Mouse (Mus musculus) lung, postnatal 36 days (tissue): Measurements from ENCODE around the gene Kcnt2.
A peak's percentile ranks its signal among the peaks of the same experiment; 100 is the strongest.

Experiments
- DNase-seq: peaks from one replicate; pipeline ENCODE4 v3.0.0; 2022; ENCODE audit warnings: mixed read lengths

The Kcnt2 gene

DNA sequence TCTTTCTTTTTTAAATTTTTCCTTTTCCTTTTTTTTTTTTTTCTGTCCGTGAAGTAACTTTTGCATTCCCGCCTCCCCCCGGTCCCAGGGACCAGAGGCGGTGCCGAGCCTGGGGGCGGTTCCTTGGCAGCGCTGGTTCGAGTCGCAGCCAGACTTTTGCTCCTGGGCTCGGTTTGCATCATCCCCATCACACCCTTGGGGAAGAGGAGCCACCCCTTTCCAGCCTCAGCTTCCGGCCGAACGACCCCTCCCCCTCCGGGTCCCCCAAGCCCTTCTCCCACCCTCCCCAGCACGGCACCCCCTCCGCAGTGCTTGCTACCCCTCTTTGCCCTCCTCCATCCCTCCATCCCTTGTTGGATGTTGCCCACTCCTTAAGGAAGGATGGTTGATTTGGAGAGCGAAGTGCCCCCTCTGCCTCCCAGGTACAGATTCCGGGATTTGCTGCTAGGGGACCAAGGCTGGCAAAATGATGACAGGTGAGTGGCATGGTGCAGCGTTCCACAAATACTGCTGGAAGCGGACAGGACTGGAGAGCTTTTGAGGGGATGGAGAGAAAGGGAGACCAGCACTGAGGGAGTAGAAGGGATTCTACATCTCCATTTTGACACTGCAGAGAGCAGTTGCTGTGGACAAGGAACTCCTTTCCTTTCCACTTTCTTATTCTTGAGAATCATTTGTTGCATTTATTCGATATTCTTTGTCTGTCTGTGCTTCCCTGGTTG is at the start of gene Kcnt2:
Gene Kcnt2, plus strand, starts transcription at position 283 of the 722 bp plus-strand sequence.
- DNase-seq = no peak

GRCm38 (mm10) chr1:140205329-140205728 is 40.6 kb upstream of the Kcnt2 start:
- DNase-seq = no peak

GRCm38 (mm10) chr1:140225221-140225620 is 20.7 kb upstream of the Kcnt2 start:
- DNase-seq = no peak

DNA sequence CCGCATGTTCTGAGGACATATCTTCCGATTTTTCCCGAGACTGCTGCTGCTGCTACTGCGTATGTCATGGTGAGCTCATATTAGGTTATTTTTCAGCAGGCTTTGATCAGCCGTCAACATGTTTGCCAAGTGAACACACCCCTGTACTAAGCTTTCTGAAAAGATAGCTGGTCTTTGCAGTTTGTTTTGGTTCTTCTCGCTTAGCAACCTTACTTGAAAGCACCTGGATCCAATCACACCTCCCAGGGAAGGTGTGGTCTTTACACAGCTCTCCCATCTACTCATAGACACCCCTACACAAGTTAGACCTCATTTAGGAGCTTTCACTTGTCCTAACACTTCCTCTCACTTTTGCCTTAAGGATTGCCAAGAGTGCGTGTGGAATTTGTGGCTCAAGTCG is 19.3 kb upstream of the Kcnt2 start:
- no peak for DNase-seq

- DNase-seq = no peak
Measured at GRCm38 (mm10) chr1:140245465-140245864, 493 bp upstream of the Kcnt2 start.

DNA sequence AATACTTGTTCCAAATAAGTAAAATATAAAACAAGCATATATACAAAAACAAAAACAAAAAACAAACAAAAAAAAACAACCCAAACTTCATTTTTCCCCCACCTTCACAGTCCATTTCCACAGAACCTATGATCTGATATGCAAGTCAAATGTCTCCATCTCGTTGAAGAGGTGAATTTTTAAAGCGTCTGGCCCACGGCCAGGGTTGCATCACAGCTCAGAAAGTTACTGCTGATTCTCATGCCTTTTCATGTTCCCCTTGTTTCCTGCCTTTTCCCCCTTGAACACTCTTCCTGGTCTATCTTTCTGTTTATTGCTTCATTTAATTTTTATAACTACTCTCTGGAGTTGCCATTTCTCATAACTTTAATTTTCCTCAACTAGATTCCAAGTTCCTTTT is 18.7 kb downstream of the Kcnt2 start:
- DNase-seq = peak; percentile 24

DNA sequence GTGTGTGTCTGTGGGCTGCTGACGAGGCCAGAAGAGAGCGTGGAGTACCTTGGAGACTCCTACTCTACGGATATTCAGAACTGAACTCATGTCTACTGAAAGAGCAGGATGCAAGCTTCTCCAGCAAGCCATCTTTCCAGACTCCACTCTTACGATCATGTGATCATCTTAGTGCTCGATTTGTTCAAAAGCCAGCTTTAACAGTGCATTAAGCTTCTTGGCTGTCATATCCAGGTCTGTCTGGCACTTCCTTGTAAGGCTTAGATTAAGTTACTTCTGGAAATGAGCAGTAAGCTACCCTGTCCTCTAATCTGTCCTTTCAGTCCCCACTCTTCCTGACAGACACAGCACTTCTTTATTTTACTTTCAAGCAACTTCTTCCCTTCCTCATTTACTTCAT is 20.1 kb downstream of the Kcnt2 start:
- DNase-seq = no peak

DNA sequence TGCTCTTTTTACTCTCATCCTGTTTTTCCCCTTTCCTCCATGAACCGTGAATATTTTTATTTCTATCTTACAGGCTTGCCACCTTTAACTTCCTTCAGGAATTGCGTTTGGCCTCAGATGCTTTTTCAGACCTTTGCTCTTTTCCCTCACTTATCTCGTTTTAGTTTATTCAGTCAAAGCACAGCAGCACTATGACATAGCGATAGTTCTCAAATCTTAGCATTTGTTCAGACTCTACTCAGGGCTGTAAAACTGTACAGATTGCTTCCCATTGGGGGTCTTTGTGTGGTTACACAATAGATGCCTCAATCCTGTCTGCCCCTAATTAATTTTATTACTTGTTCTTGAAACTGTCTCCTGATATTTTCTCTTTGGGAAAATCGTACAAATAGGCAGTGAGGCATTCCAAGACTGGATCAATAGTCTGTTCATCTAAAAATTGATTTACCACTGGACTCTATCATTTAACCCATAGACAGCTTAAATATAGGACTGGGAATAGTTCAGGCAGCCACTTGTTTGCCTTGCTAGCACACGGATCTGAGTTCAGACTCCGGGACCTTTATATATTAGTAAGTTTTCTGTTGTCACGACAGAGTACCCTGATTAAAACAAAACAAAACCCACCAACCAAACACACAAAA is 20.8 kb downstream of the Kcnt2 start:
- no peak for DNase-seq

- DNase-seq = no peak
Measured at GRCm38 (mm10) chr1:140267288-140267687, 21.3 kb downstream of the Kcnt2 start.

DNA sequence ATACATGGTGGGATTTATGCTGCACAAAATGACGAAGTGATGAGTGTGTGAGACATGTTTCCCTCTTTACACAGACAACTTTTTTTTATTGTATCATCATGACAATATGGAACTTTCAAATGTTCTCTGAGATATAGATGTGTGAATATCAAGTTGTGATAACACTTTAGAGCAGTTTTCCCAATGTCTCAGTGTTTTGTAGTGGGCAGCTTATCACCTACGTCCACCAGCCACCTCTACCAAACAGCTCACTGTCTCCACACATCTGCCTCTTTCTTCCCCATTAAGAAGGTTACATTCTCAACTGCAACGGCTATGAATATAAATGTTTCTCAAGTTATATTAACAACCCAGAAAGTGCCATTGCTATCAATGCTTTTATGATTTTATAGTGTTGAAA is 27.7 kb downstream of the Kcnt2 start:
- DNase-seq = no peak

DNA sequence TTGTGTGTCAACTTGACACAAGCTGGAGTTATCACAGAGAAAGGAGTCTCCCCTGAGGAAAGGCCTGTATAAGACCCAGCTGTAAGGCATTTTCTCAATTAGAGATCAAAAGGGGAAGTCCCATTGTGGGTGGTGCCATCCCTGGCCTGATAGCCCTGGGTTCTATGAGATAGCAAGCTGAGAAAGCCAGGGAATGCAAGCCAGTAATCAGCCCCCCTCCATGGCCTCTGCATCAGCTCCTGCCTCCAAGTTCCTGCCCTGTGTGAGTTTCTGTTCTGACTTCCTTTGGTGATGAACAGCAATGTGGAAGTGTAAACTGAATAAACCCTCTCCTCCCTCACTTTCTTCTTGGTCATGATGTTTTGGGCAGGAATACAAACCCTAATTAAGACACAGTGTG is 29.9 kb downstream of the Kcnt2 start:
- no peak for DNase-seq

DNA sequence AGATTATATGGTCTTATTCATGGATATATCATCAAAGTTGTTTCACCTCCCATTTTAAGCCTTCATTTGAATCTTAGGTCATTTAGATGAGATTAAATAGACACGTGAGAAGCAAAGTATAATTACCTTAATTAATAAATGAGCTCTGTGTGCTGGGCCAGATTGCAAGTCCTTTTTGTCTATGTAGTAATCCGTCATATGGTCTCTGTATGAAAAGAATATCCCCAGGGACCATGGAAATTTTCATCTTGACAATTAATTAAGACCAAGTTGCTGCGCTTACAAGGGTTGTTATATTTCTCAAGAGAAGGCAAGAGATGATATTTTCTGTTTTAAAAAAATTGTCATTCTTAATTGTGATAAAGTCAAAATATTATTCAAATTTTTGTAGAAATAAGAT is 47.2 kb downstream of the Kcnt2 start:
- no peak for DNase-seq

- no peak for DNase-seq
Measured at GRCm38 (mm10) chr1:140295482-140295881, 49.5 kb downstream of the Kcnt2 start.

GRCm38 (mm10) chr1:140304244-140304643 is 58.3 kb downstream of the Kcnt2 start:
- DNase-seq = no peak

DNA sequence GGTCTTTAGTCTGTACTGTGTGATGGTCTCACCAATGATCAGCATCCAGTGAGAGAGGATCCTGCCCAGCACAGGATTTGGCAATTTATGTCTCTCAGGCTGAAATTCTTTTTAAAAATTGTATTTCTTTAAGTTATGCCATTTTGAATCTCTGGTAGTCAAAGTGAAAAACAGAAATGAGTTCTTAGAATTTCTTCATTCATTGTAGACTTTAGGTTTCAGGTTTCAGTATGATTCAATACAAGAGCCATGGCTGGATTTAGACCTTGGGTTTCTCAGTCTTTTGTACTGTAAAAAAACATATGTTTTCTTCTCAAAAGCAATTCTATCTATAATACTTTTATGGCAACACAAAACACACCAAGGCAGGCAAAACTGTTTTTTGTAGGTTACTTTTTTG is 59.4 kb downstream of the Kcnt2 start:
- no peak for DNase-seq

- peak; percentile 2 for DNase-seq
Measured at GRCm38 (mm10) chr1:140306339-140306738, 60.4 kb downstream of the Kcnt2 start.

DNA sequence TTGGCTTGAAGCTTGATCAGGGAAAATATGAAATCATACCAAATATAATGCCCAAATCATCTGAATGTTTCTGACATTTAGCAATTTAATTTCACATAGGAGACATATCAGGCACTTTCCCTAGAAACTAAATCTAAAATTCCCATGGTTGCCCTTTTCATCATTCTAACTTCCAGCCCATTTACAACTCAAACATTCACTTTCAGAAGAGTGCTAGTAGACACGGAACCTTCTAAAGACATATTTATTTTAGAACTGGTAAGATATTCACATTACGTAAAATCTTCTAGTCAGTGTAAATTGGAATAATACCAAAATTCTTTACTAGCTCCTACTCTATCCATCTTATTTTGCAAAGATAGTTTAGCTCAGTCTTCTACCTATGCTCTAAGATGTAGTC is 64.8 kb downstream of the Kcnt2 start:
- no peak for DNase-seq

- no peak for DNase-seq
Measured at GRCm38 (mm10) chr1:140325088-140325487, 79.1 kb downstream of the Kcnt2 start.

GRCm38 (mm10) chr1:140326709-140327108 is 80.8 kb downstream of the Kcnt2 start:
- no peak for DNase-seq

DNA sequence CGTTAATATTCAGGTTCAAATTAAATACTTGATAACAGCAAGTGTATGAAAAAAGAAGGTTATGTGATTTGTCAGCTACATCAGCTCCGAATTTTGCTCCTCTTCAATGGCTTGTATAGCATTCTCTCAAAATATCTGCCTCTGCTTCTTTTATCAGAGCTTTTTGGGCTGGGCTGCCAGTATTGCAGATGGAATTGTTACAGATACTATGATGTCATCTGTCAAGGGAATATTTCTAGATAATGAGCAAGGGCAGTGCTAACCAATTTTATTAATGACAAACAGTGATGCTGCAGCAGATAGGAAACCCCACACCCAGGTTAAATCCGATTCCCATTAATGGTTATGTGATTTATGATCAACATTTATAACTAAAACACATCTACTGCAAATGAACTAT is 87.7 kb downstream of the Kcnt2 start:
- no peak for DNase-seq

- no peak for DNase-seq
Measured at GRCm38 (mm10) chr1:140338417-140338816, 92.5 kb downstream of the Kcnt2 start.

DNA sequence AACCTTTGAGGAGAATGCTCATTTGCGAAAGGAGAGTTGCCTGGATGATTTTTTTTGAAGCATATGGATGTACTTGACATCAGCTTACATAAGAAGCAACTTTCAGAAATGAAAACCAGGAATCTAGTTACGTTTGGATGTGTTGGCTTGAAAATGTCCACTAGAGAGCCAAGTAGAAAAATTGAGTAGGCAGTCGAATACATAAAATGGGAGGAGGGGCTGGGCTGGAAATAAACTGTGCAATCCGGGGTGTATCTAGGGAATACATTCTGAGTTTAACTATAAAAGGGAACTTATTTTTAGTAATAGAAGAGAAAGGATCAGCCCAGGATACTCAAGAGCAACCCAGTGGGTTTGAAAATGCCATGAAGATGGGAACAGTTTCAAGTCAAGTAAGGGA is 93.4 kb downstream of the Kcnt2 start:
- DNase-seq = no peak

GRCm38 (mm10) chr1:140364787-140365186 is 118.8 kb downstream of the Kcnt2 start:
- DNase-seq = no peak

DNA sequence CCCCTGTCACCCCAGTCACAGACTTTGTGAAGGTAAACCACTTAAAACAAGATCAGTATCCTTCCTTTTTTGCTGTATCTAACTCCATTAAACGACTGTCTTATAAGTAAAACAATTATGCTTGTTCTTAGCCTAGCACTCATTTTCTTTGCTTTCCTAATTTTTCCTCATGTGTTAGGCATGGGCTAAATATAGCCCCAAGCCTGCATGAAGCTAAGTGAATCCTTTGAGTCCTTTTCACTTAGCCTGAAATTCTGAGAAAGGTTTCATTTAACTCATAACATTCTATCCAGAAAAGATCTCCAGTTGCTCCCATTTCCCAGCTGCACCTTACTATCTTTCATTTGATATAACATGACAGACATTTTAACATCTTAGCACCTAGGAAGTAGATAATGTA is 127.6 kb downstream of the Kcnt2 start:
- DNase-seq = no peak

GRCm38 (mm10) chr1:140378791-140379190 is 132.8 kb downstream of the Kcnt2 start:
- DNase-seq = no peak
